Mouse (Mus musculus) thymus, postnatal 36 days (tissue): ENCODE results near the gene Themis2.
"Not testable (repeated sequence)": the region's sequence is repeated elsewhere in the genome, so short reads cannot be mapped to it uniquely, and the experiment has no call there.

ENCODE experiments used
- DNase-seq, 2 experiments: peaks; one replicate each; pipeline ENCODE4 v3.0.0; 2022; ENCODE audit warnings: mixed read lengths in 2 of 2

Gene Themis2

GRCm38 (mm10) chr4:132749258-132749982 is 46.8 kb downstream of the Themis2 start:
- DNase-seq: no peak

DNA sequence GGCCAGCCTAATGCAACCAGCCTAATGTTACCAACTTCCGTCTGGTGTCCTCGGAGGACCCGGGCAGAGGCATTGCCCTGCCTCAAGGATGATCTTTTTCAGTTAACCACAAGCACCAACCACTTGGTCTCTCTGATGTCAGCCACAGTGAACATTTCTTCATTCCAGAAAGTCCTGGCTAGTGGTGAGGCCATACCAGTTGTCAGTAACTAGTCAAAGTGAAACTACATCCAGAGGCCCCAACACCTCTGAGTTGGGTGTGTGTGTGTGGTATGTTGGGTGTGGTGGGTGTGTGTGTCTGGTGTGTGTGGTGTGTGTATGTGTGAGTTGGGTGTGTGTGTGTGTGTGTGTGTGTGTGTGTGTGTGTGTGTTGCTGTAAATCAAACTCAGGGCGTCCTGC is 47.4 kb downstream of the Themis2 start:
- no peak for DNase-seq

DNA sequence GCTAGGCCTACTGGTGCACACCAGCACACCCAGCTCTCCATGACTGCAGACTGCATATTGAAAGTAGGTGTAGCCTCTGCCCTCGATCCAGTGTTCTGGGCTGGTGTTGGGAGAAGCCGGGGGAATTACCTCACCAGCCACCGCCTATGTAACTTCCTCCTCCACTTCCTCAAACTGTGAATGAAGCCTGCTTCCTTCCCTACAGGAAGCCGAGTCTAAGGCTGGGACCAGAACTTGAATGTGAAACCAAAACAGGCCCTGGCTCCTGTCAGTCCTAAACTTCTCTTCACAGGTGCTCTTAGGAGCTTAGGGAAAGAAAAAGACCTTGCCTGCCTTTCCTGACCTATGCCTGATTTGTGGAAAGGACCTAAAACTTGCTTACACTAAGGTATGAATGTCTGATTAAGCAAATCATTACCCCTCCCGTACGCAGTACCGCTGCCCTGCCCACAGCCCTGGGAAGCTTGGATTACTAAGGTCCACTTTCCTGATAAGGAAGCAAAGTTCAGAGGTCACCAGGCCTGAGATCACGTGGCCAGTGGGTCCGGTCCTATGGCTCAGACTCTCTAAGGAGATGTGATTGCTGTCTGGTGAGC is 48.4 kb downstream of the Themis2 start:
- peak; percentile 27 to 38 for DNase-seq

DNA sequence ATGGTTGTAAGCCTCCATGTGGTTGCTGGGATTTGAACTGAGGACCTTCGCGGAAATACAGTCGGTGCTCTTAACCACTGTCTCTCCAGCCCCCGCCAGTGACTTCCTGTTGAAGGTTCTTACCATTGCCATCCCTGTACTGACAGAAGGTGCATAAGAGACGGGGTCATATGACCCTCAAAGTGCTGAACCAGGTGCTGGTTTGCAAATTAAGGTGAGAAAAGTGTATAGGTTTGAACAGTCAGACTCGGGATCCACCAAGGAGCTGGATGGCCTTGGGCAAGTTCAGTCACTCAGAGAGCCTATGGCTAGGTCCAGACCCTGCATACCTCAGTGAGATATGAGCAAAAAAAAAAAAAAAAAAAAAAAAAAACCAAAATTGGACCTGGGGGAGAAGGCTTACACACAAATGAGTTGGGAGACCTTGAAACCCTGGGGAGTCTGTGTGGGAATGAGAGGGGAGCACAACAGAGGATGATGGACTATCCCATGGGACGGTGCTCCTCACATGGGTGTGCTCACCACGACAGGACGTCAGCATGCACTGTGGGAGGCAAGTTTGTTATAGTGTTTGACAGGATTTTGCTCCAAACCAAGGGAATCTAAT is 49.2 kb downstream of the Themis2 start:
- no peak for DNase-seq

DNA sequence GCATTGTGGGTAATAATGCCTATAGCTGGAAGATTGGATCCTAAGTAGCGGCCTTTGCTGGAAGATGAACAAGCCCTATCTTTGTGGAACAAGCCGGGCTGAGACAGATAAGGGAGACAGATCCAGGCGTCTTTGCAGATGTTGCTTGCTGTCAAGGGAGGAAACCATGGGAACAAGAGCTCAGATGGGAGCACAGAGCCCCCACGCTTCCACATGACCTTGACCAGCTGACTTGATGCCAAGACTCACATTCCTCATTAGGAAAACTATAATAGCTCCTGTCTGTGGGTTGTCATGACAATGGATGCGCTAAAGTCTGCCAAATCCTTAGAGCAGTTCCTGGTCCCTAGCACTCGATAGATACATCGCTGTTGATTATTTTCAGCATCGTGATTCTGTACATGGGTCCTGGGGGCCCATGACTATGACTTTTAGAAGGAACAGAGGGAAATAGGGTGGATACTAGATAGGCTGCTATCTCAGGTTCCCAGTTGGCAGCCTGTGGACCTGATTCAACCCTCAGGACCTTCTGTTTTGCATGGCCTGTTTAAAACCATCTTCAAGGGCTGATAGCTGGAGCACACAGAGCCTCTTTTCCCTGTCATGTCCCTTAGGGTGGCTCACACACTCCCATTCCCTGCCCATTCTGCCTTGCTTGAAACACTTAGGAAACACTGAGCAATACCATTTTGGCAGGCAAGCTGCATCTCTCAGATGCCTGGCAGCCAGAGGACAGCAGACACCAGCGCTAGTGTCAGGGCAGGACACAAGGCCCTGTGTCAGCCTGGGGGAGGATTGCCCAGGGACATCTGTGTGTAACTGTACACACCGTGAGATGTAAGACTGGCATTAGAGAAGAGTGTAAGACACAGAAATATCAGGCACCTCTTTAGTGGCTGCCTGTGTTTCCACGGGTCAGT is 51.9 kb downstream of the Themis2 start:
- DNase-seq: no peak

GRCm38 (mm10) chr4:132741491-132741890 is 54.7 kb downstream of the Themis2 start:
- DNase-seq: no peak

DNA sequence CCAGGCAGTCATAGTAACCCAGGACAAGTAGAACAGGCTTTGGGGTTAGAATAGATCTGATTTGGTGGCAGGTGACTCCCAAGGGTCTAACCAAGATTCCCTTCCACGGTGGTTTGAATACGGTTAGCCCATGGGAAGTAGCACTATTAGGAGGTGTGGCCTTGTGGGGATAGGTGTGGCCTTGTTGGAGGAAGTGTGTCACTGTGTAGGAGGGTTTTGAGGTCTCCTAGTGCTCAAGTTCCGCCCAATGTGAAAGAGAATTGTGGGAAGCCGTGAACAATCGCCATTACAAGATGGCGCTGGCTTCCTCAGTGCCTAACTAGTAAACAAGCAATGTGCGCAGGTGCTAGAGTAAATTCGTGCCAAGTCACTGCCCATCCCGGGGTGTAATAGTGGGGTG is 59.0 kb downstream of the Themis2 start:
- DNase-seq: not testable (repeated sequence)

- DNase-seq: no peak
Observed at GRCm38 (mm10) chr4:132735894-132736293, 60.3 kb downstream of the Themis2 start.

- no peak for DNase-seq
Observed at GRCm38 (mm10) chr4:132735389-132735788, 60.8 kb downstream of the Themis2 start.

DNA sequence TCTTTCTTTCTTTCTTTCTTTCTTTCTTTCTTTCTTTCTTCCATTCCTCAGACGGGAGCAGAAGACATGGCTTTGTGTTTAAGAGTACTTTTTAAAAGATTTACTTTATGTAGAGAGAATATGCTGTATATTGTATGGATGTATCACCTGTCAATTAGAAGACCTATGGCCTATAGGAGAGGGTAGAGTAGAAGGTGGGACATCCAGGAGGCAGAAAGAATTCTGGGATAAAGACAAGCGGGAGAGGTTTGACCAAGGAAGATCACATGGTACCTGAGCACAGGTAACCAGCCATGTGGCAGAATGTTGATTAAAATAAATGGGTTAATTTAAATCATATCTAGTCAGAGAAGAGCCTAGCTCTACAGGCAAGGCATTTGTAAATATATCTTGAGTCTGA is 61.4 kb downstream of the Themis2 start:
- DNase-seq: no peak

DNA sequence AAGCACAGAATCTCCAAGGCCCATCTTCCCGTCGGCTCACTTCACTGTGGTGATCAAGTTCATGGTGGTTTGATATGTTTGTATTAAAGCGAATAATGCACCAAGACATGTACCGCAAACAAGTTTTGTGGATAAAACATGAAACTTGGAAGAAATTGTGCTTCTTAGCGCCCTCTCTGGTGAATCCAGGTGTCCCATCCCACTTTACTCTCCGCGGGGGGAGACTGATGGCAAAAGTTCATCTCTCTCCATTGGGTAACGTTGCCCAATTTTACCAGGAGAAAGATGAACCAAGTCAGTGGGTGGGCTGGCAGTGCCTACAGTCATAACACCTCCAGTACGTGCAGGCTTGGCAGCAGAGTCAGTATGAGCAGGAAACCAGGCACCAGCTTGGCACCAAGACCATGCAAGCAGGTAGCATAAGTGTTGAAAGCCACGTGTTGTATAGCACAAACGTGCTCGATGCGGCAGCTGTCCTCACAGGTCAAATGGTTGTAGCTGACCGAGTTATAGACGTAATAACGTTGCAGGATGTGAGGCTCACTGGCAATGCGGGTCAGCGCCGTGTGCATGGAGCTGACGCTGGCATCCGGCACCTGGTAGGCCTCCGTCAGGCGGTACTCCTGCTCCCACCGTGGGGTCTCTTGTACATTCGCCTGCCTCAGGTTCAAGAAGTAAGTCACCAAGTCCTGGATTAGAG is 63.0 kb downstream of the Themis2 start:
- no peak for DNase-seq

DNA sequence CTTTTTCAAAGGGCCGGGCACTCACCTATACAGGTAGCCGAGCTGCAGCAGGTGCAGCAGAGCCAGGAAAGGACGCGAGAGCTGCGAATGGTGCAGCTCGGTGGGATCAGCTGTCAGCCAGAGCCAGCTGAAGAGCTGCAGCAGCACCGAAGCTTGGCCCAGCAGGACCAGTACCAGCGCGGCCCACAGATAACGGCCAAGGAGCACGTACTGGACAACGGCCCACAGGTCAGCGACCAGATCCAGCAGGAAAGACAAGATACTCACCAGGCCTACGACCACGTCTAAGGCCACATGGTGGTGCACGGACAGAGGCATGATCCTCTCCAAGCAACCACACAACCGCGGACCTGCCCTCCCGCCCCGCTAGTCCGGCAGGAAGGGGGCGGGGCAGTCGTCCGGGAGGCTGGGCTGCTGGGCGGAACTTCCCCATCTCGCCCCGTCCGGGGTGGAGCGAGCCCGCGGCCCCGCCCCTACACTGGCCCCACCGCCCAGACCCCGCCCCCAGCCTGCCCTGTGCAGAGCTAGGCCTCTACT is 64.0 kb downstream of the Themis2 start, which contains the start of gene Xkr8:
TSS of gene Xkr8 (minus strand) at position 399 of the 537 bp plus-strand sequence.
- peak; percentile 88 for DNase-seq
